8 mouse cellular contexts compared by ENCODE assay signal in the genomic region with DNA sequence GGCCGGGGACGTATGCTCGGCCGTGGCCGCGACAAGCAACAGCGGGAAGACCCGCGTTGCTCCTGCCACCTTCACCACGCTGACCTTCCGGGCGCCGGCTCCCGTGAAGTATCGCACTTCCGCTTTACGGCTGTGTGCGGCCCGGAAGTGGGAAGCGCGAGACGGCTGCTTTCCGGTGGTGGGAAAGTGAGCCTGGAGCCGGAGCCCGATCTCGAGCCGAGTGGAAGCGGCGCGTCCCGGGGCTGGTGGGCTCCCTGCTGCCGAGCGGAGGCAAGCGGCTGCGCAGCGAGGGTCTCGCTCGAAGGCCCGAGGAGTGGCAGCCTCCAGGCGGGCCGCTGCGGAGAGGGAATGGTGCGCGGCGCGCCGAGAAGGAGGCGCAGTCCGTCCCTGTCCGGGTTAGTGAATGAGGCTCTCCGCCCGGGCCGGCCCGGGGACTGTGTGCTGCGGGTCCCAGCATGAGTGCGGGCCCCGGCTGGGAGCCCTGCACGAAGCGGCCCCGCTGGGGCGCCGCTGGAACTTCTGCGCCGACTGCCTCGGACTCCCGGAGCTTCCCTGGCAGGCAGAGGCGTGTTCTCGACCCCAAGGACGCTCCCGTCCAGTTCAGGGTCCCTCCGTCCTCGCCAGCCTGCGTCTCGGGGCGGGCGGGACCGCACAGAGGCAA. TPM values are rescaled to one million over a fixed set of nuclear protein-coding genes. Genes with fewer than 3 reads are reported as not detected.
DNase-seq lines count a peak whose midpoint lies in the region; ATAC-seq lines count a peak whose summit lies in the region.

Gene Timm23, minus strand, starts transcription at position 108 of the 661 bp plus-strand sequence.
Gene Parg, plus strand, starts transcription at position 159 of the 661 bp plus-strand sequence.

- peak; percentile 95 for ATAC-seq in CD4-positive, CD25-positive, alpha-beta regulatory T cell, adult 4 months
- ATAC-seq in heart, embryonic 16.5 days (replicated peaks; ENCODE audit: extremely low read depth, insufficient read depth, low FRiP score): peak; percentile 95
- peak; percentile 94 for ATAC-seq in liver, embryonic 15.5 days (ENCODE audit: insufficient read depth)
- peak; percentile 90 for ATAC-seq in neural tube, embryonic 12.5 days (ENCODE audit: low FRiP score, low read depth)

- WGBS in forebrain, embryonic 10.5 days: under 1% methylated on average over 77 of the region's 77 CpGs
- WGBS in heart, embryonic 16.5 days: 0% methylated on average over 72 of the region's 77 CpGs
- under 1% methylated on average over 77 of the region's 77 CpGs for WGBS in liver, embryonic 15.5 days (ENCODE audit: insufficient replicate concordance)
- whole genome bisulfite sequencing in neural tube, embryonic 12.5 days: under 1% methylated on average over 77 of the region's 77 CpGs

- peak within 1 kb of the TSS; percentile 97 for H3K9ac ChIP-seq in heart, embryonic 16.5 days (ENCODE audit: low read length)
- peak within 1 kb of the TSS; percentile 98 for H3K9ac ChIP-seq in liver, embryonic 15.5 days
- H3K9ac ChIP-seq in neural tube, embryonic 12.5 days: peak within 1 kb of the TSS; percentile 93

- peaks cover 7% of the 10 kb centered on the region for H3K9me3 ChIP-seq in forebrain, embryonic 10.5 days
- H3K9me3 ChIP-seq in heart, embryonic 16.5 days (replicated peaks; ENCODE audit: control insufficient read depth, low read length): 0 out of 2 replicates have a peak, but pooled peaks cover 3% of the 10 kb centered on the region
- no peaks in the 10 kb centered on the region for H3K9me3 ChIP-seq in liver, embryonic 15.5 days (replicated peaks)
- H3K9me3 ChIP-seq in neural tube, embryonic 12.5 days: peaks cover 3% of the 10 kb centered on the region; the same call in 1 of the 2 replicates

- H3K27ac ChIP-seq in forebrain, embryonic 10.5 days: peak within 1 kb of the TSS; percentile 90
- H3K27ac ChIP-seq in heart, embryonic 16.5 days (ENCODE audit: low read length): peak within 1 kb of the TSS; percentile 89
- peak within 1 kb of the TSS; percentile 85 for H3K27ac ChIP-seq in liver, embryonic 15.5 days (replicated peaks)
- no peak within 1 kb of the TSS for H3K27ac ChIP-seq in neural tube, embryonic 12.5 days

- H3K36me3 ChIP-seq in forebrain, embryonic 10.5 days (replicated peaks): peaks cover 39% of the 10 kb centered on the region
- peaks cover 18% of the 10 kb centered on the region for H3K36me3 ChIP-seq in heart, embryonic 16.5 days (ENCODE audit: control insufficient read depth, insufficient read depth)
- peaks cover 29% of the 10 kb centered on the region for H3K36me3 ChIP-seq in liver, embryonic 15.5 days (replicated peaks)
- peaks cover 19% of the 10 kb centered on the region for H3K36me3 ChIP-seq in neural tube, embryonic 12.5 days

- peaks cover 26% of the 10 kb centered on the region for H3K4me1 ChIP-seq in forebrain, embryonic 10.5 days
- peaks cover 21% of the 10 kb centered on the region for H3K4me1 ChIP-seq in heart, embryonic 16.5 days (ENCODE audit: control insufficient read depth, insufficient read depth, low read length)
- peaks cover 30% of the 10 kb centered on the region for H3K4me1 ChIP-seq in liver, embryonic 15.5 days (replicated peaks)
- peaks cover 25% of the 10 kb centered on the region for H3K4me1 ChIP-seq in neural tube, embryonic 12.5 days

- peak; percentile 67 for DNase-seq in c-Kit-negative CD71-positive TER-119-positive erythroid progenitor cells, embryonic 14.5 days (ENCODE audit: low read depth, low spot score)
- DNase-seq in forebrain, embryonic 10.5 days (ENCODE audit: extremely low spot score, low spot score): peak; percentile 89
- peak; percentile 89 to 93 for DNase-seq in kidney, postnatal 36 days
- peak; percentile 74 for DNase-seq in telencephalon, adult 2 months (ENCODE audit: low read depth, low spot score)

- peak within 1 kb of the TSS; percentile 98 for H3K4me3 ChIP-seq in forebrain, embryonic 10.5 days
- H3K4me3 ChIP-seq in heart, embryonic 16.5 days (ENCODE audit: low read length): peak within 1 kb of the TSS; percentile 99
- peak within 1 kb of the TSS; percentile 100 for H3K4me3 ChIP-seq in liver, embryonic 15.5 days (replicated peaks)
- H3K4me3 ChIP-seq in neural tube, embryonic 12.5 days: peak within 1 kb of the TSS; percentile 90

- H3K4me2 ChIP-seq in heart, embryonic 16.5 days (ENCODE audit: low read depth, low read length): peak within 1 kb of the TSS; percentile 93
- H3K4me2 ChIP-seq in liver, embryonic 15.5 days: peak within 1 kb of the TSS; percentile 88
- H3K4me2 ChIP-seq in neural tube, embryonic 12.5 days (replicated peaks): peak within 1 kb of the TSS; percentile 75

- no peaks in the 10 kb centered on the region for H3K27me3 ChIP-seq in forebrain, embryonic 10.5 days (ENCODE audit: poor library complexity, severe bottlenecking)
- H3K27me3 ChIP-seq in heart, embryonic 16.5 days (ENCODE audit: control insufficient read depth, insufficient read depth, low read length): no peaks in the 10 kb centered on the region
- no peaks in the 10 kb centered on the region for H3K27me3 ChIP-seq in liver, embryonic 15.5 days
- H3K27me3 ChIP-seq in neural tube, embryonic 12.5 days (replicated peaks): no peaks in the 10 kb centered on the region

RNA-seq across cellular contexts. Expression of gene Timm23, which starts in this region (rescaled TPM):
- polyA plus RNA-seq in CD4-positive, CD25-positive, alpha-beta regulatory T cell, adult 4 months (2017; shearing (Covaris generic)): 100 to 1,000 TPM; 117 to 118 TPM
- 356 and 363 TPM in 2 replicates for polyA plus RNA-seq in forebrain, embryonic 10.5 days (2016; fragmentation: Nextera tagmentation; extraction: Ambion mirVana)
- 274 and 354 TPM in 2 replicates for polyA plus RNA-seq in heart, embryonic 16.5 days (2015; fragmentation: Nextera tagmentation; extraction: Ambion mirVana)
- polyA plus RNA-seq in liver, embryonic 15.5 days (2015; fragmentation: Nextera tagmentation; extraction: Ambion mirVana): 159 and 163 TPM in 2 replicates
- polyA plus RNA-seq in neural tube, embryonic 12.5 days (2016; fragmentation: Nextera tagmentation; extraction: Ambion mirVana): 220 and 229 TPM in 2 replicates

RNA-seq across cellular contexts. Expression of gene Parg, which starts in this region (rescaled TPM):
- polyA plus RNA-seq in CD4-positive, CD25-positive, alpha-beta regulatory T cell, adult 4 months (2017; shearing (Covaris generic)): 10 to 100 TPM; 18.5 to 21.5 TPM
- 45.2 and 51.9 TPM in 2 replicates for polyA plus RNA-seq in forebrain, embryonic 10.5 days (2016; fragmentation: Nextera tagmentation; extraction: Ambion mirVana)
- 25.0 and 26.6 TPM in 2 replicates for polyA plus RNA-seq in heart, embryonic 16.5 days (2015; fragmentation: Nextera tagmentation; extraction: Ambion mirVana)
- 13.0 and 13.1 TPM in 2 replicates for polyA plus RNA-seq in liver, embryonic 15.5 days (2015; fragmentation: Nextera tagmentation; extraction: Ambion mirVana)
- polyA plus RNA-seq in neural tube, embryonic 12.5 days (2016; fragmentation: Nextera tagmentation; extraction: Ambion mirVana): 57.1 and 61.0 TPM in 2 replicates
